Mouse (Mus musculus) stomach, postnatal 0 days (tissue): Measurements from ENCODE around the gene Gbp4. TPM values are rescaled to one million over a fixed set of nuclear protein-coding genes. Genes with fewer than 3 reads are reported as not detected.
"Not testable (repeated sequence)": the region's sequence is repeated elsewhere in the genome, so short reads cannot be mapped to it uniquely, and the experiment has no call there.

ENCODE experiments used
- ATAC-seq: fragments of 200-750 bp; cut with Nextera tagmentation; 2 replicates; pipeline ENCODE4 v1.8.0; 2017; ENCODE audit not compliant: low FRiP score, low TSS enrichment
- DNase-seq: peaks from one replicate; pipeline ENCODE4 v3.0.0-alpha.2; 2016; ENCODE audit warnings: low spot score
- H3K27ac ChIP-seq: fragments of 300-500 bp; sonication (generic); replicated peaks from 2 replicates; pipeline ENCODE4 v1.5.1; 2014; ENCODE audit warnings: mild to moderate bottlenecking, control low read depth
- H3K27me3 ChIP-seq: fragments of 300-500 bp; sonication (generic); 2 replicates; pipeline ENCODE4 v1.6.1; 2014; ENCODE audit warnings: low read length; ENCODE audit not compliant: control insufficient read depth, insufficient read depth
- H3K36me3 ChIP-seq: fragments of 300-500 bp; sonication (generic); 2 replicates; pipeline ENCODE4 v1.6.1; 2014; ENCODE audit warnings: low read length, mixed read lengths; ENCODE audit not compliant: control insufficient read depth, insufficient read depth
- H3K4me1 ChIP-seq: fragments of 300-500 bp; sonication (generic); replicated peaks from 2 replicates; pipeline ENCODE4 v1.6.1; 2014; ENCODE audit warnings: antibody characterized with exemption; ENCODE audit not compliant: control insufficient read depth, insufficient read depth
- H3K4me2 ChIP-seq: fragments of 300-500 bp; sonication (generic); replicated peaks from 2 replicates; pipeline ENCODE4 v1.6.1; 2014; ENCODE audit warnings: low read depth, mild to moderate bottlenecking, control low read depth, moderate library complexity
- H3K4me3 ChIP-seq: fragments of 300-500 bp; sonication (generic); 2 replicates; pipeline ENCODE4 v1.5.1; 2014; ENCODE audit warnings: low read depth, low read length, control low read depth
- H3K9ac ChIP-seq: fragments of 300-500 bp; sonication (generic); 2 replicates; pipeline ENCODE4 v1.6.1; 2014; ENCODE audit warnings: mild to moderate bottlenecking, low read length, control low read depth, mixed read lengths
- H3K9me3 ChIP-seq: fragments of 300-500 bp; sonication (generic); 2 replicates; pipeline ENCODE4 v1.6.1; 2016; ENCODE audit warnings: low read length; ENCODE audit not compliant: control insufficient read depth
- CTCF ChIP-seq: IDR thresholded peaks from 2 replicates; pipeline ENCODE4 v1.5.1; 2016; ENCODE audit warnings: antibody characterized with exemption, low read depth, mild to moderate bottlenecking, moderate library complexity
- EP300 ChIP-seq: optimal IDR thresholded peaks from 2 replicates; pipeline ENCODE3; 2016; ENCODE audit warnings: antibody characterized with exemption
- WGBS: fragments of 180-500 bp; shearing (Covaris S2); extraction: QIAGEN DNeasy Blood & Tissue Kit; methylation state at CpG from one replicate; pipeline ENCODE4 v1.1.7; 2014; 5-methylcytosine and 5-hydroxymethylcytosine counted together
- polyA plus RNA-seq: library from polyadenylated mRNA; unstranded; fragments of >200 nt; fragmentation: Nextera tagmentation; extraction: Ambion mirVana; gene quantifications from 2 replicates; pipeline ENCODE4 v1.2.1, GENCODE M21; 2015

The Gbp4 gene
- polyA plus RNA-seq, result 0.85 and 0.92 TPM in 2 replicates

- H3K4me2 ChIP-seq, H3K27ac ChIP-seq, H3K27me3 ChIP-seq, H3K4me1 ChIP-seq, H3K9me3 ChIP-seq, H3K36me3 ChIP-seq, ATAC-seq, H3K9ac ChIP-seq, H3K4me3 ChIP-seq, DNase-seq: not testable (repeated sequence)
- WGBS, result 11% methylated on average over 2 of the region's 2 CpGs
Measured at GRCm38 (mm10) chr5:105139409-105140088, at the start of gene Gbp4, which contains the start of the genes Gbp9 and Gbp8. TSS of gene Gbp4 (minus strand) at chr5:105139586. TSS of gene Gbp9 (minus strand) at chr5:105139539. TSS of gene Gbp8 (minus strand) at chr5:105139540.

- Histone ChIP-seq H3K9me3 (no peaks in the 10 kb centered on the region), H3K4me2 (no peak overlapping the region), H3K36me3 (no peaks in the 10 kb centered on the region), H3K27ac (no peak overlapping the region), H3K4me3 (no peak overlapping the region), H3K9ac (no peak overlapping the region), H3K4me1 (no peaks in the 10 kb centered on the region), H3K27me3 (no peaks in the 10 kb centered on the region)
- DNase-seq (no peak), ATAC-seq (no peak)
- TF ChIP-seq CTCF (no peak), EP300 (no peak)
Measured at GRCm38 (mm10) chr5:105181446-105181845, 42.1 kb upstream of the Gbp4 start.

GRCm38 (mm10) chr5:105156582-105156981 lies 17.2 kb upstream of the Gbp4 start:
- no peak for DNase-seq
- H3K4me2 ChIP-seq, result no peak overlapping the region
- H3K4me3 ChIP-seq, result no peak overlapping the region
- no peak overlapping the region for H3K9ac ChIP-seq
- TF ChIP-seq EP300 (no peak), CTCF (no peak)
- no peaks in the 10 kb centered on the region for H3K4me1 ChIP-seq
- H3K36me3 ChIP-seq, result no peaks in the 10 kb centered on the region
- H3K27me3 ChIP-seq, result no peaks in the 10 kb centered on the region
- no peak overlapping the region for H3K27ac ChIP-seq
- H3K9me3 ChIP-seq, result no peaks in the 10 kb centered on the region
- WGBS, result 85% methylated on average over 5 of the region's 5 CpGs
- no peak for ATAC-seq

GRCm38 (mm10) chr5:105154049-105154448 lies 14.7 kb upstream of the Gbp4 start:
- Histone ChIP-seq H3K4me3 (no peak overlapping the region), H3K36me3 (no peaks in the 10 kb centered on the region), H3K4me2 (no peak overlapping the region), H3K27ac (no peak overlapping the region), H3K4me1 (no peaks in the 10 kb centered on the region), H3K9ac (no peak overlapping the region), H3K9me3 (no peaks in the 10 kb centered on the region), H3K27me3 (no peaks in the 10 kb centered on the region)
- TF ChIP-seq CTCF, result no peak
- TF ChIP-seq EP300, result no peak
- ATAC-seq (no peak), DNase-seq (no peak)

- H3K27me3 ChIP-seq, DNase-seq, H3K9me3 ChIP-seq, H3K4me2 ChIP-seq, H3K27ac ChIP-seq, H3K4me1 ChIP-seq, ATAC-seq, H3K36me3 ChIP-seq, H3K4me3 ChIP-seq, H3K9ac ChIP-seq: not testable (repeated sequence)
- 71% methylated on average over 2 of the region's 2 CpGs for WGBS
Measured at GRCm38 (mm10) chr5:105148062-105148461, 8.7 kb upstream of the Gbp4 start.

- Histone ChIP-seq H3K4me1 (no peaks in the 10 kb centered on the region), H3K4me2 (no peak overlapping the region), H3K27ac (no peak overlapping the region), H3K9ac (no peak overlapping the region), H3K9me3 (no peaks in the 10 kb centered on the region), H3K27me3 (no peaks in the 10 kb centered on the region), H3K36me3 (no peaks in the 10 kb centered on the region), H3K4me3 (no peak overlapping the region)
- TF ChIP-seq CTCF, result no peak
- TF ChIP-seq EP300, result no peak
- DNase-seq (no peak), ATAC-seq (no peak)
Measured at GRCm38 (mm10) chr5:105146447-105146846, 7.1 kb upstream of the Gbp4 start.

GRCm38 (mm10) chr5:105145731-105146130 lies 6.3 kb upstream of the Gbp4 start:
- not testable (repeated sequence) for H3K4me1 ChIP-seq, H3K4me2 ChIP-seq, H3K9me3 ChIP-seq, H3K9ac ChIP-seq, H3K27ac ChIP-seq, H3K4me3 ChIP-seq, H3K36me3 ChIP-seq, DNase-seq, H3K27me3 ChIP-seq, ATAC-seq
- 38% methylated on average over 3 of the region's 3 CpGs for WGBS

- H3K9ac ChIP-seq, H3K4me3 ChIP-seq, DNase-seq, H3K9me3 ChIP-seq, H3K27ac ChIP-seq, H3K4me2 ChIP-seq, H3K4me1 ChIP-seq, H3K36me3 ChIP-seq, H3K27me3 ChIP-seq, ATAC-seq: not testable (repeated sequence)
- 53% methylated on average over 2 of the region's 2 CpGs for WGBS
Measured at GRCm38 (mm10) chr5:105140089-105140810, 864 bp upstream of the Gbp4 start.
